Mouse (Mus musculus) embryo, embryonic 11 days (tissue): ENCODE measurements around the gene Dlk2.

Experiments used
- DNase-seq: peaks from one replicate; pipeline ENCODE4 v3.0.0-alpha.2; 2015

The Dlk2 gene

DNA sequence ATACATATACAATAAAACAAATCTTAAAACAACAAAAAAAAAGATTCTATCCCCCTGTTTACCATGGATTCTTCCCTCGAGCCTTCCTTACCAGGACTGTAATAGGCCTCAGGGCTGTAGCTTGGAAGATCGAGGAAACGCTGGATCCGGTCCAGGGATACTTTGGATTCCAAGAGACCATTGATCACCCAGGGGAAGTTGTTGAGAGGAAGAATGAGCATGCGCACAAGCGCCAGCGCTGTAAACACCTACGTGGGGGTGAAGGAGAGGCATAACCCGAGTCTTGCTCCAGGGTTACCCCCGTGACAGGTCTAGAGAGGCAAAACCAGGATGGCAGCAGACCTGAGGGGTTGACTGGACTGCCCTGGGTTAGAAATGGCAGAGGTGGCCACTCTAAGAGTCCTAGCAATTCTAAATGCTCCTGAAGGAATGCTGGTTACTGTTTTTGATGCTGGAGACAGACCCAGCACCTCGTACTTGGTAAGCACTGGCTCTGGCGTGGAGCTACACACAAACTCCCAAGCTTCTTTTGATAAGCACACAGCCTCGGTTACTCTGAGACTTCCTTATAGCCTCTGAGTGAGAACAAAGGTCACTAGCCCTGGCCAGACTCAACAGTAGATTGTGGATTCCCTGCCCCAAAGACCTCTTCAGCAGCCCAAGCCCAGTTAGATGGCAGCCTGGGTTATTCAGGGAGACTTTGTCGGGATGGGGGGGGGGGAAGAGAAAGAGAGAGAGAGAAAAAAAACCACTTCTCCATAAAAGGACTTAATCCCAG lies 25.0 kb downstream of the Dlk2 start:
- no peak for DNase-seq

DNA sequence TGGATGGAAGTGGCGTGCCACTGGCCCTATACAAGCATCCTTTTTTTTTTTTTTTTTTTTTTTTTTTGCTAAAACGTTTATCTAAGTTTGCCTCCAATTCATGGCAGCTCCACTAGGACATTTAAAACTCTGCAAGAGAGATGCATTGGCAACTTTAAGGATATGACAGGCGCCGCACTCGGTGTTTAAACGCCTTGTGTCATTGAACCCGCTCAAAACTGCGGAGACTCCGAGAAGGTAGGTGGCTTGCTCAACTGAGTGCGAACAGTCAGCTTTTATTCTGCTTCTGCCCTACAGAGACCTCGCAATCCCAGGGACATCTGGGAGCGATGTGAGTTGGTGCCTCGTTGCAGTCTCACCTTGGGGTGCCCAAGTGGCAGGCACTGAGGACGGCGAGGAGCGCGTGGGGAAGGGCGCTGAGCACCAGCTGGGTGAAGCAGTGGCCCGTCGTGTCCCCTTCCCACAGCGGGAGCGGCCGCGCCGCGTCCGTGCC lies 30.2 kb downstream of the Dlk2 start:
- peak; percentile 4 for DNase-seq

DNA sequence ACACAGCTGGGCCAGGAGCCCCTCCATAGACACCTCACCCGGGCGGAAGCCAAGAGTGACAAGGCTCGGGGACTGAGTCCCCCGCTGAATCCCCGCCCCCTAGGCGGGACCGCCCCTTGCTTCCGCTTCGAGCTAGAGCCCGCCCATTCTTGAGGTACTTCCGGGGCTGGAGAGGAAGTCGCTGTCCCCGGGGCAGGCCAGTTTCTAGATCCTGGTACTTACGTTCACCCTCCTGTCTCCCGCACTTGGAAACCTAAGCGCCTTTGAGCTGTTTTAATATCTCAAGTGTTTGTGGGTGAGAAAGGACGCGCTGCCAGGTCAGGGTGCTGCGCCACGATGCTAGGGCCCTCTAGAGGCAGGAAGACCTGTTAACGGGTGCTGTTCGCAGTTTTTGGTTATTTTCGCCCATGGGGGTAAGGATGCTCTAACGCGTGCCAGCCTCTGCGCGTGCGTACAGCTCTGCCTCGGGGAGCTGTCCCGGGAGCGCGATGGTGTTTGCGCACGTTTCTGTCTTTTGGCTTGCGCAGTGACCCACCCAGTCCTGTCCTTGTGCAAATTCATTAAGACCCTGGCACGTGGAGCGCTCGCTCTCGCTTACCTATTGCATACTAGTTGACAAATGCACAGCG lies 30.8 kb downstream of the Dlk2 start, which contains the start of gene Abcc10:
Gene Abcc10, minus strand, starts transcription at position 447 of the 629 bp plus-strand sequence.
- DNase-seq: peak; percentile 99

DNA sequence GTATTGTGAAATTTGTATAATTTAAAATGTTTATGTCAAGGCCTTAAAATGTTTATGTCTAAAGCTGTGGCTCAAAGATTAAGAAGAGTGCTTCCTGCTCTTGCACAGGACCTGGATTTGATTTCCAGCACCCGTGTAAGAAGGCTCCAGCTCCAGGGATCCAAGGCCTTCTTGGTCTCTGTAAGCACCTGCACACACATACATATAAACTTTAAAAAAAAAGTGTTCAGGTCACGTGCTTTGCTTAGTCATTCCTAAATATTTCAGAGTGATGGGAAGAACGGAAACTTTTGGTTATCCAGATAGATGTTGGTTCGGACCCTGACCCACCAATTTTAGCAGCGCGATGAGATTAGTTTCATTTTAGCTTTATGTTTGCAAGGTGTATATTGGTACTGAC lies 31.5 kb downstream of the Dlk2 start:
- peak; percentile 13 for DNase-seq

DNA sequence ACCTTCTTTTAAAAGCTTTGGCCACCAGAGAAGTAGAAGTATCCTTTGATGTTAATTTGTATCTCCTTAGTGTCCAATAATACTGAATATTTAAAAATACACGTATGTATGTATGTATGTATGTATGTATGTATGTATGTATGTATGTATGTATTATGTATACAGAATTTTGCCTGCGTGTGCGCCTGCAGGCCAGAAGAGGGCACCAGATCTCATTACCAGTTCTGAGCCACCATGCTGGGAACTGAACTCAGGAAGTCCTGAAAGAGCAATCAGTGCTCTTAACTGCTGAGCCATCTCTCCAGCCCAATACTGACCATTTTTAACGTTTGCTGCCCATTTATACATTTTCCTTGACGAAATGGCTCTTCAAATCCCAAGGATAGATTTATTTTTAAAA lies 39.3 kb downstream of the Dlk2 start:
- DNase-seq: peak; percentile 34

DNA sequence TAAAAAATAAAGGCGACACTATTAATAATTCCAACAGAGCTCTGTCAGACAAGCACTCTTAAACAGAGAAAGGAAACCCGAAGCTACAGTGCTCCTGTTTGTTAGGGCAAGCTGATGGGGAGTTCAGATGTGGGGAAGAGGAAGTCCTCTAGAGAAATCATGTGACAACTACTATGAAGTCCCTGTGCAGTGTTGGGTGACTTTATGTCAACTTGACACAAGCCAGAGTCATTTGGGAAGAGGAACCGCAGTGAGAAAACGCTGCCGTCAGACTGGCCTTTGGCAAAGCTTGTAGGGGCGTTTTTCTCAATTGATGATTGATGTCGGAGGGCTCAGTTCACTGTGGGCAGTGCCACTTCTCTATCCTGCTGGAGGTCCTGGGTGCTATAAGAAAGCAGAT lies 44.0 kb downstream of the Dlk2 start:
- no peak for DNase-seq

DNA sequence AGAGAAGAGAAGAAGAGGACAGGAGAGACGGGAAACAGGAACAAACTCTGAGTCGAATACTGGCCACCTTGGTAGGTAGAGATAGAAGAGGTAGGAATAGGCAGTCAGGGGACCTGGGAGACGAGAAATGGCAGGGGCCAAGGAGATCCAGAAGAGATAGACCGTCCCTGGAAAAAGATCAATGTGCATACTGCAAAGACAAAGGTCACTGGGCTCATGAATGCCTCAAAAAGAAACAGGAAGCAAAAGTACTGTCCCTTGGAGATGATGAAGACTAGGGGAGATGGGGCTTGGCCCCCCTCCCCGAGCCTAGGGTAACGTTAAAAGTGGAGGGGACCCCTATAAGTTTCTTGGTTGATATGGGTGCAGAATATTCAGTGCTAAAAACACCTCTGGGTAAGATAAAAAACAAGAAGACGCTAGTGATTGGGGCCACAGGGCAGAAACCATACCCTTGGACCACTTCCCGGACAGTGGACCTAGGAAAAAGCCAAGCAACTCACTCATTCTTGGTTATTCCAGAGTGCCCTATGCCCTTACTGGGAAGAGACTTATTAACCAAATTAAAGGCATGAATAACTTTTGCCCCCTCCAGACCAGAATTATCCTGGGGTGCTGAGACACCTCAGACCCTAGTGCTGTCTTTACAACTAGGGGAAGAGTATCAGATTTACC lies 53.9 kb downstream of the Dlk2 start:
- DNase-seq: no peak
